In the genomic region with DNA sequence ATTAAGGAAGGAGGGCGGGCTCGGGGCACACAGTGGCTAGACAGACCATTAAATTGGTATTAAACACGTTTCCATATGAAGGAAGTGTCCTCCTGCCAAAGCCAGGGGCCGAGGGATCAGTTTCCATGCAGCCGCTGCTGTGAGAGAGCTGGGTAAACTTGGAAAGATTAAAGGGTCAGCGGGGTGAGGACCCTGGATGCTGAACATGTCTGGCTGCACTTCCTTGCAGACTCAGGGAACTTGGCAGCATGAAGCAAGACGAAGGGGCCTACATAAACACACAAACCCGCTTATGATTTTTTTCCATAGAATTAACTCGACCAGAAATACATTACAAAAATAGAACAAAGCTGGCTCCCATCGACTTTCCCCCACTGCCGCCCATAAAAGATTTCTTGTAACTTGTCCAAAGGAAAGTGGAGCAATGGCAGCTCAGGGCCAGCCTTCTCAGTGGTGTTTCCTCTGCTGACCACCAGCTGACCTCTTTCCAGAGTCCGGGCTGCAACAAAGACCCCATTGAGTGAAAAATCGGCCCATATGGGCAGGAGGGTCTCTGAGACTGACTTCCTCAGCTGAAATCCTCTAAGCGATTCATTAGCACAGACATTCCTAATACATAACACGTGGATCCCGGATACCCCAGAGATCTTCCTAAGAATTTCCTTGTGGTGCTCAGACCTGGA, we compare ENCODE assay signal across 9 mouse cellular contexts.
DNase-seq lines count a peak whose midpoint lies in the region; ATAC-seq lines count a peak whose summit lies in the region.
"Had no signal": no experiment of that assay in that cellular context is flagged by ENCODE, and none has a peak within 500 bp of the region (broad histone marks: within the 10 kb centered on the region; RNA-seq: fewer than 3 reads in every experiment).

No protein-coding gene starts in this region.

- H3K9ac ChIP-seq in embryonic facial prominence, embryonic 13.5 days: no peak overlapping the region
- no peak overlapping the region; the same call in 1 of the 2 replicates for H3K9ac ChIP-seq in hindbrain, embryonic 16.5 days (ENCODE audit: low read depth, low read length)
- no peak overlapping the region for H3K9ac ChIP-seq in neural tube, embryonic 12.5 days

- no peaks in the 10 kb centered on the region for H3K36me3 ChIP-seq in embryonic facial prominence, embryonic 13.5 days
- H3K36me3 ChIP-seq in hindbrain, embryonic 16.5 days (ENCODE audit: control insufficient read depth, insufficient read depth, low read length): no peaks in the 10 kb centered on the region
- H3K36me3 ChIP-seq in neural tube, embryonic 12.5 days: no peaks in the 10 kb centered on the region

- H3K4me1 ChIP-seq in embryonic facial prominence, embryonic 13.5 days: peaks cover 26% of the 10 kb centered on the region
- H3K4me1 ChIP-seq in hindbrain, embryonic 16.5 days (ENCODE audit: control insufficient read depth, insufficient read depth, low read depth, low read length): peaks cover 6% of the 10 kb centered on the region
- H3K4me1 ChIP-seq in neural tube, embryonic 12.5 days: peaks cover 9% of the 10 kb centered on the region; the same call in 1 of the 2 replicates

- H3K27me3 ChIP-seq in embryonic facial prominence, embryonic 13.5 days: no peaks in the 10 kb centered on the region
- no peaks in the 10 kb centered on the region for H3K27me3 ChIP-seq in hindbrain, embryonic 16.5 days (replicated peaks; ENCODE audit: control insufficient read depth, insufficient read depth, low read length)
- no peaks in the 10 kb centered on the region for H3K27me3 ChIP-seq in neural tube, embryonic 12.5 days (replicated peaks)

- H3K4me3 ChIP-seq in embryonic facial prominence, embryonic 13.5 days: no peak overlapping the region
- no peak overlapping the region for H3K4me3 ChIP-seq in hindbrain, embryonic 16.5 days (ENCODE audit: low read length)
- H3K4me3 ChIP-seq in neural tube, embryonic 12.5 days: no peak overlapping the region

- 11% methylated on average over 16 of the region's 16 CpGs for WGBS in embryonic facial prominence, embryonic 13.5 days
- 29% methylated on average over 16 of the region's 16 CpGs for WGBS in hindbrain, embryonic 16.5 days
- 26% methylated on average over 16 of the region's 16 CpGs for WGBS in neural tube, embryonic 12.5 days

- peak overlapping the region; percentile 83 for H3K27ac ChIP-seq in embryonic facial prominence, embryonic 13.5 days
- H3K27ac ChIP-seq in hindbrain, embryonic 16.5 days (ENCODE audit: low read depth, low read length): peak overlapping the region; percentile 18; the same call in 1 of the 2 replicates
- H3K27ac ChIP-seq in neural tube, embryonic 12.5 days: no peak overlapping the region

- peak overlapping the region; percentile 30 for H3K4me2 ChIP-seq in embryonic facial prominence, embryonic 13.5 days
- no peak overlapping the region; the same call in 1 of the 2 replicates for H3K4me2 ChIP-seq in hindbrain, embryonic 16.5 days (ENCODE audit: low read length)
- no peak overlapping the region for H3K4me2 ChIP-seq in neural tube, embryonic 12.5 days (replicated peaks)

- peak; percentile 74 for ATAC-seq in embryonic facial prominence, embryonic 13.5 days (ENCODE audit: insufficient number of reproducible peaks, insufficient read depth, low FRiP score, low TSS enrichment, low read depth)
- peak; percentile 60 for ATAC-seq in hindbrain, embryonic 16.5 days
- ATAC-seq in neural tube, embryonic 12.5 days (ENCODE audit: low FRiP score, low read depth): 0 out of 2 replicates have a peak, but pooled peaks have one; percentile 29

- DNase-seq in kidney, postnatal 10 days: peak; percentile 53
- no peak for DNase-seq in kidney, adult 18-20 months
- DNase-seq in layer of hippocampus, adult 8-10 months (ENCODE audit: low spot score in 2 of 2): no peak
- DNase-seq in adrenal gland, adult (ENCODE audit: inconsistent age in 2 of 2, low spot score in 1 of 2): no peak
- DNase-seq: gastrocnemius, postnatal 25 days; right cerebral cortex, postnatal 14 days had no signal

- no peaks in the 10 kb centered on the region for H3K9me3 ChIP-seq in embryonic facial prominence, embryonic 13.5 days
- no peaks in the 10 kb centered on the region for H3K9me3 ChIP-seq in hindbrain, embryonic 16.5 days (ENCODE audit: control insufficient read depth, low read length)
- H3K9me3 ChIP-seq in neural tube, embryonic 12.5 days: no peaks in the 10 kb centered on the region
